Mouse (Mus musculus) cerebellum, postnatal 36 days (tissue): Measurements from ENCODE around the gene Rtl8c.
"Not testable (repeated sequence)": the region's sequence is repeated elsewhere in the genome, so short reads cannot be mapped to it uniquely, and the experiment has no call there.

Source experiments
- DNase-seq, 2 experiments: peaks; one replicate each; pipeline ENCODE4 v3.0.0; 2021 to 2022; ENCODE audit warnings: mixed read lengths in 2 of 2

Rtl8c gene

GRCm38 (mm10) chrX:53607242-53608121 is at the start of gene Rtl8c:
Rtl8c (plus strand) TSS chrX:53608032.
- DNase-seq = peak; percentile 69 to 71

- DNase-seq = no peak
Measured at GRCm38 (mm10) chrX:53579311-53579710, 28.5 kb upstream of the Rtl8c start.

GRCm38 (mm10) chrX:53581407-53581806 is 26.4 kb upstream of the Rtl8c start:
- not testable (repeated sequence) for DNase-seq

GRCm38 (mm10) chrX:53583404-53583803 is 24.4 kb upstream of the Rtl8c start:
- not testable (repeated sequence) for DNase-seq

- DNase-seq = peak; percentile 62 to 73
Measured at GRCm38 (mm10) chrX:53599993-53600392, 7.8 kb upstream of the Rtl8c start.

GRCm38 (mm10) chrX:53606176-53606575 is 1.7 kb upstream of the Rtl8c start:
- DNase-seq = not testable (repeated sequence)

GRCm38 (mm10) chrX:53608122-53608813 is 436 bp downstream of the Rtl8c start:
- DNase-seq = peak; percentile 13 to 37

GRCm38 (mm10) chrX:53608879-53609278 is 1.0 kb downstream of the Rtl8c start, which contains the start of gene Gm14597:
Gm14597 (minus strand) TSS chrX:53608979.
- not testable (repeated sequence) for DNase-seq

- DNase-seq = peak; percentile 40 to 79
Measured at GRCm38 (mm10) chrX:53610571-53610970, 2.7 kb downstream of the Rtl8c start.

- DNase-seq = not testable (repeated sequence)
Measured at GRCm38 (mm10) chrX:53611395-53611794, 3.6 kb downstream of the Rtl8c start.

- DNase-seq = not testable (repeated sequence)
Measured at GRCm38 (mm10) chrX:53638107-53638506, 30.3 kb downstream of the Rtl8c start.

GRCm38 (mm10) chrX:53642604-53642979 is 34.8 kb downstream of the Rtl8c start:
- peak in 1 of 2 experiments; percentile 13 for DNase-seq

GRCm38 (mm10) chrX:53642980-53643961 is 35.4 kb downstream of the Rtl8c start, which contains the start of gene Rtl8a:
Rtl8a (minus strand) TSS chrX:53643682.
- DNase-seq = peak; percentile 77 to 81

GRCm38 (mm10) chrX:53645885-53646284 is 38.1 kb downstream of the Rtl8c start:
- no peak for DNase-seq

- DNase-seq = not testable (repeated sequence)
Measured at GRCm38 (mm10) chrX:53652917-53653316, 45.1 kb downstream of the Rtl8c start.
